Mouse (Mus musculus): ENCODE data around the gene Zfp273.
A peak's percentile ranks its signal among the peaks of the same experiment; 100 is the strongest.
"Not testable (repeated sequence)": the region's sequence is repeated elsewhere in the genome, so short reads cannot be mapped to it uniquely, and the experiment has no call there.

Zfp273 gene

GRCm38 (mm10) chr13:67813710-67814660 lies at the start of gene Zfp273:
Gene Zfp273 (plus strand): TSS chr13:67813740.
- peak; percentile 57 to 68 for DNase-seq (ENCODE audit: low spot score in 2 of 2)

GRCm38 (mm10) chr13:67779265-67780221 lies 34.0 kb upstream of the Zfp273 start, which contains the start of gene Zfp493:
Gene Zfp493 (plus strand): TSS chr13:67779693.
- peak; percentile 52 to 64 for DNase-seq (ENCODE audit: low spot score in 2 of 2)

GRCm38 (mm10) chr13:67791921-67792455 lies 21.6 kb upstream of the Zfp273 start:
- no peak for DNase-seq (ENCODE audit: low spot score in 2 of 2)

GRCm38 (mm10) chr13:67798618-67799017 lies 14.9 kb upstream of the Zfp273 start:
- DNase-seq (ENCODE audit: low spot score in 2 of 2) = no peak

- not testable (repeated sequence) for DNase-seq (ENCODE audit: low spot score in 2 of 2)
Measured at GRCm38 (mm10) chr13:67799151-67799550, 14.4 kb upstream of the Zfp273 start.

- no peak for DNase-seq (ENCODE audit: low spot score in 2 of 2)
Measured at GRCm38 (mm10) chr13:67811651-67812210, 1.8 kb upstream of the Zfp273 start.

- DNase-seq (ENCODE audit: low spot score in 2 of 2) = no peak
Measured at GRCm38 (mm10) chr13:67812961-67813709, 405 bp upstream of the Zfp273 start.

- no peak for DNase-seq (ENCODE audit: low spot score in 2 of 2)
Measured at GRCm38 (mm10) chr13:67818636-67819035, 5.1 kb downstream of the Zfp273 start.

- DNase-seq (ENCODE audit: low spot score in 2 of 2) = peak in 1 of 2 experiments; percentile 26
Measured at GRCm38 (mm10) chr13:67830911-67831336, 17.4 kb downstream of the Zfp273 start, which contains the start of gene Gm10037. Gene Gm10037 (plus strand): TSS chr13:67831106.

GRCm38 (mm10) chr13:67833137-67833536 lies 19.6 kb downstream of the Zfp273 start:
- not testable (repeated sequence) for DNase-seq (ENCODE audit: low spot score in 2 of 2)

GRCm38 (mm10) chr13:67843775-67844118 lies 30.2 kb downstream of the Zfp273 start:
- DNase-seq (ENCODE audit: low spot score in 2 of 2) = no peak

- DNase-seq (ENCODE audit: low spot score in 2 of 2) = peak in 1 of 2 experiments; percentile 50
Measured at GRCm38 (mm10) chr13:67844119-67844852, 30.7 kb downstream of the Zfp273 start.

GRCm38 (mm10) chr13:67844853-67845194 lies 31.3 kb downstream of the Zfp273 start:
- DNase-seq (ENCODE audit: low spot score in 2 of 2) = peak in 1 of 2 experiments; percentile 4

- no peak for DNase-seq (ENCODE audit: low spot score in 2 of 2)
Measured at GRCm38 (mm10) chr13:67850361-67850760, 36.8 kb downstream of the Zfp273 start.

GRCm38 (mm10) chr13:67853130-67853529 lies 39.6 kb downstream of the Zfp273 start:
- DNase-seq (ENCODE audit: low spot score in 2 of 2) = no peak

GRCm38 (mm10) chr13:67853983-67854382 lies 40.4 kb downstream of the Zfp273 start:
- DNase-seq (ENCODE audit: low spot score in 2 of 2) = no peak

- no peak for DNase-seq (ENCODE audit: low spot score in 2 of 2)
Measured at GRCm38 (mm10) chr13:67857317-67857716, 43.8 kb downstream of the Zfp273 start.

GRCm38 (mm10) chr13:67862508-67862907 lies 49.0 kb downstream of the Zfp273 start:
- DNase-seq (ENCODE audit: low spot score in 2 of 2) = no peak

GRCm38 (mm10) chr13:67863026-67863425 lies 49.5 kb downstream of the Zfp273 start, which contains the start of gene BC048507:
Gene BC048507 (plus strand): TSS chr13:67863326.
- no peak for DNase-seq (ENCODE audit: low spot score in 2 of 2)

Data from thymus, postnatal 10 days (tissue).